In the genomic region with DNA sequence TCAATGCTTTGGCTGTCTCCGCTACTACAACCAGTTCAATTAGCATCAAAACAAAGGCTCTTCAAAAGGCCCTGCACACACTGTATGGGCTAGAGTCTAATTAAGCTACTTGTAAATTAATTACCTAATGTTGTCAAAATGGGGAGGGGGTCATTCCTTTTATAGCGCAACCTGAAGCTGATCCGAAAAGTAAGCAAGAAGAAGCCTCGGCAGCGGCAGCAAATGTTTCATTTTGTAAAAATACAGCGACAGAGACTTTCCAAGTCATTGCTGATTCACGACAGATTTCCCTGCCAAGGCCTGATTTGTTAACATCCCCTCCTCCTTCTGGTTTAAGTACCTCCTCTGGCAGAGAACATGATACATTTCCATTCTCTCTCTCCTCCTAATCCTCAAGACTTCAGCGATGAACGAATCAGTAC, we compare ENCODE assay signal across 9 mouse cellular contexts. TPM values are rescaled to one million over a fixed set of nuclear protein-coding genes. Genes with fewer than 3 reads are reported as not detected.
A peak's percentile ranks its signal among the peaks of the same experiment; 100 is the strongest.
DNase-seq lines count a peak whose midpoint lies in the region; ATAC-seq and TF ChIP-seq lines count a peak whose summit lies in the region.
"Had no signal": no experiment of that assay in that cellular context is flagged by ENCODE, and none has a peak within 500 bp of the region (broad histone marks: within the 10 kb centered on the region; RNA-seq: fewer than 3 reads in every experiment).

No protein-coding gene starts in this region.

- peak; percentile 13 to 73 for DNase-seq in frontal cortex, adult 2 months (ENCODE audit: extremely low spot score in 1 of 2, low spot score in 1 of 2)
- DNase-seq in frontal cortex, postnatal 10 days (ENCODE audit: low spot score in 2 of 2), result no peak
- DNase-seq in lung, postnatal 4 days, result no peak
- peak; percentile 69 for DNase-seq in forebrain, postnatal 0 days
- peak; percentile 26 for DNase-seq in right cerebral cortex, postnatal 25 days
- no peak for DNase-seq in B cell, adult 2 months
- DNase-seq in spleen, postnatal 36 days (ENCODE audit: low spot score in 2 of 2), result no peak

- no peaks in the 10 kb centered on the region for H3K36me3 ChIP-seq in lung, embryonic 15.5 days
- no peaks in the 10 kb centered on the region for H3K36me3 ChIP-seq in forebrain, postnatal 0 days (ENCODE audit: insufficient read depth)
- H3K36me3 ChIP-seq: limb, embryonic 12.5 days had no signal

- peak overlapping the region; percentile 35 for H3K4me2 ChIP-seq in lung, embryonic 15.5 days
- peak overlapping the region; percentile 29 for H3K4me2 ChIP-seq in forebrain, postnatal 0 days (ENCODE audit: low read depth)
- H3K4me2 ChIP-seq: limb, embryonic 12.5 days had no signal

- no peak for ATAC-seq in lung, embryonic 15.5 days (ENCODE audit: borderline replicate concordance, extremely low read depth, low FRiP score, low TSS enrichment)
- ATAC-seq in forebrain, postnatal 0 days, result no peak

- no peak for TF ChIP-seq CTCF in forebrain, postnatal 0 days (IDR thresholded peaks at IDR 0.05; ENCODE audit: low read depth)

- H3K27ac ChIP-seq in lung, embryonic 15.5 days, result no peak overlapping the region
- H3K27ac ChIP-seq in forebrain, postnatal 0 days (ENCODE audit: low read depth, low read length), result no peak overlapping the region
- H3K27ac ChIP-seq: limb, embryonic 12.5 days had no signal

- H3K9me3 ChIP-seq in lung, embryonic 15.5 days, result no peaks in the 10 kb centered on the region
- no peaks in the 10 kb centered on the region for H3K9me3 ChIP-seq in forebrain, postnatal 0 days (ENCODE audit: low read length)
- H3K9me3 ChIP-seq: limb, embryonic 12.5 days had no signal

- 31% methylated on average over 9 of the region's 9 CpGs for WGBS in lung, embryonic 15.5 days
- WGBS in forebrain, postnatal 0 days, result 12% methylated on average over 9 of the region's 9 CpGs

- no peak overlapping the region for H3K9ac ChIP-seq in lung, embryonic 15.5 days
- H3K9ac ChIP-seq in forebrain, postnatal 0 days, result no peak overlapping the region
- H3K9ac ChIP-seq: limb, embryonic 12.5 days had no signal

- H3K4me1 ChIP-seq in lung, embryonic 15.5 days, result peaks cover 18% of the 10 kb centered on the region
- peaks cover 5% of the 10 kb centered on the region for H3K4me1 ChIP-seq in forebrain, postnatal 0 days (ENCODE audit: insufficient read depth)

- H3K4me3 ChIP-seq in lung, embryonic 15.5 days, result no peak overlapping the region
- H3K4me3 ChIP-seq in forebrain, postnatal 0 days (ENCODE audit: low read depth, low read length), result 0 out of 2 replicates have a peak overlapping the region, but pooled peaks have one; percentile 2
- H3K4me3 ChIP-seq: limb, embryonic 12.5 days had no signal

- H3K27me3 ChIP-seq in lung, embryonic 15.5 days, result no peaks in the 10 kb centered on the region
- H3K27me3 ChIP-seq in forebrain, postnatal 0 days (ENCODE audit: insufficient read depth, low read length), result no peaks in the 10 kb centered on the region
- H3K27me3 ChIP-seq: limb, embryonic 12.5 days had no signal

RNA-seq across cellular contexts. Expression of gene Auts2, which starts 33.7 kb away (rescaled TPM):
- 45.1 and 50.3 TPM in 2 replicates for polyA plus RNA-seq in frontal cortex, adult 2 months (2012; rRNA removed)
- 16.2 and 17.0 TPM in 2 replicates for polyA plus RNA-seq in lung, embryonic 15.5 days (2015; fragmentation: Nextera tagmentation; extraction: Ambion mirVana)
- 42.2 and 66.2 TPM in 2 replicates for total RNA-seq in forebrain, postnatal 0 days (2014; rRNA removed)
- 23.7 and 40.9 TPM in 2 replicates for polyA plus RNA-seq in forebrain, postnatal 0 days (2015; fragmentation: Nextera tagmentation; extraction: Ambion mirVana)

Comparison
In these comparisons a context has a peak if more than half of its experiments do, and no peak if none do; other contexts are left out.
1. DNase-seq: peak in frontal cortex, adult 2 months (2 of 2), forebrain, postnatal 0 days (single experiment) and right cerebral cortex, postnatal 25 days (single experiment); none in frontal cortex, postnatal 10 days (0 of 2), lung, postnatal 4 days (0 of 2), B cell, adult 2 months (0 of 2) and spleen, postnatal 36 days (0 of 2).